Mouse (Mus musculus): ENCODE measurements around the gene Prss53. TPM values are rescaled to one million over a fixed set of nuclear protein-coding genes. Genes with fewer than 3 reads are reported as not detected.
"Not testable (repeated sequence)": the region's sequence is repeated elsewhere in the genome, so short reads cannot be mapped to it uniquely, and the experiment has no call there.

The Prss53 gene
- total and polyA plus RNA-seq, 3 experiments: 0.15 to 0.77 TPM; not detected in 1

DNA sequence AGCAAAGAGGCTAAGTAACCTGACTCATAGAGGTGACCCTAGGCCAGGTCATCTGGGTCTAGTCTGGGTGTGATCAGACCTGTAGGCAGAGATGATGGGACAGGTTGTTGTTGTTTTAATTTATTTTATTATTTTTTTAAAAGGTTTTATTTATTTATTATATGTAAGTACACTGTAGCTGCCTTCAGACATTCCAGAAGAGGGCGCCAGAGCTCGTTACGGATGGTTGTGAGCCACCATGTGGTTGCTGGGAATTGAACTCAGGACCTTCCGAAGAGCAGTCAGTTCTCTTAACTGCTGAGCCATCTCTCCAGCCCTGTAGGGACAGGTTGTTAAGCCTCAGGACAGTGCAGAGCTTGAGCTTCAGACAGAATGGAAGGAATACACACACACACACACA, 52.9 kb downstream of the Prss53 start:
- peak in 2 of 3 experiments; percentile 10 to 34; a peak in 3 of 6 replicates for TF ChIP-seq CTCF (IDR thresholded peaks at IDR 0.05 in 2 of 3, conservative IDR thresholded peaks at IDR 0.05 in 1 of 3; ENCODE audit: control insufficient read depth in 1 of 3, insufficient read depth in 1 of 3, low read depth in 2 of 3, low read length in 3 of 3, poor library complexity in 1 of 3, severe bottlenecking in 1 of 3)
- not testable (repeated sequence) for H3K9ac ChIP-seq (ENCODE audit: control insufficient read depth, low read depth, low read length, poor library complexity, severe bottlenecking); H3K9me3 ChIP-seq (replicated peaks; ENCODE audit: insufficient read depth, low read length); H3K27ac ChIP-seq (ENCODE audit: control insufficient read depth, low read depth, low read length); H3K27me3 ChIP-seq (ENCODE audit: control insufficient read depth in 1 of 2, insufficient read depth in 2 of 2, low read length in 2 of 2); H3K79me2 ChIP-seq (ENCODE audit: control insufficient read depth, insufficient read depth, low read length, poor library complexity); H3K4me3 ChIP-seq (ENCODE audit: control insufficient read depth in 1 of 2, insufficient read depth in 1 of 2, low read depth in 2 of 2, low read length in 2 of 2); H3K4me1 ChIP-seq (ENCODE audit: control insufficient read depth in 1 of 2, insufficient read depth in 2 of 2, low read length in 2 of 2); H3K36me3 ChIP-seq (ENCODE audit: control insufficient read depth in 1 of 2, insufficient read depth in 2 of 2, low read length in 2 of 2)
- peak; percentile 35 for DNase-seq (ENCODE audit: low read depth, low spot score)

DNA sequence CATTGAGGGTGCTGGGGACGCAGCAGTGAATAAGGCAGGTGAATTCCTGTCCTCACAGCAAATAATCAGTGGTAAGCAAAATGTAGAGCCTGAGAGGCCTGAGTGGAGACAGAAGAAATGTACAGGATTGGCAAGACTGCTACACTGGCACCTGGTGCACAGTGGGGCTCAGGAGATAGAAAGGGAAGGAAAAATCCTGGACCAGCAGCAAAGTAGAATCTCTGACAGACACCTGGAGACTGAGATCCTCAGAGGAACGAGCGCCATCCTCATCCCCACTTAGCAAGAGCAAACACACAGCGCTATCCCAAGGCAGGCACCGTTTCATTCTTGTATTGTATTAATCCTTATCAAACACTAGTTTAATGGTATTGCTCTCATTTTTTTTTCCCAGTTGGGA, 53.3 kb downstream of the Prss53 start:
- H3K4me3 ChIP-seq (ENCODE audit: control insufficient read depth in 1 of 2, insufficient read depth in 1 of 2, low read depth in 2 of 2, low read length in 2 of 2): no peak overlapping the region
- TF ChIP-seq GATA1 (IDR thresholded peaks at IDR 0.05; ENCODE audit: low read depth, low read length) (no peak), ZMIZ1 (IDR thresholded peaks at IDR 0.05; ENCODE audit: low read depth, low read length) (no peak), KAT2A (conservative IDR thresholded peaks at IDR 0.05; ENCODE audit: low read depth, low read length) (no peak), JUND (IDR thresholded peaks at IDR 0.05; ENCODE audit: low read depth, low read length) (no peak), GABPA (IDR thresholded peaks at IDR 0.05; ENCODE audit: low read depth, low read length) (no peak), POLR2AphosphoS5 (IDR thresholded peaks at IDR 0.05; ENCODE audit: borderline replicate concordance, low read depth, low read length) (no peak), E2F4 (IDR thresholded peaks at IDR 0.05; ENCODE audit: borderline replicate concordance, low read depth, low read length) (no peak), RAD21 (IDR thresholded peaks at IDR 0.05; ENCODE audit: low read depth, low read length) (no peak), ZKSCAN1 (IDR thresholded peaks at IDR 0.05; ENCODE audit: low read depth, low read length) (no peak)
- no peaks in the 10 kb centered on the region; a peak in 3 of 4 replicates for H3K27me3 ChIP-seq (ENCODE audit: control insufficient read depth in 1 of 2, insufficient read depth in 2 of 2, low read length in 2 of 2)
- H3K9ac ChIP-seq (ENCODE audit: control insufficient read depth, low read depth, low read length, poor library complexity, severe bottlenecking): no peak overlapping the region
- no peak for DNase-seq (ENCODE audit: low read depth, low spot score)
- H3K27ac ChIP-seq (ENCODE audit: control insufficient read depth, low read depth, low read length): no peak overlapping the region
- peaks cover 7% of the 10 kb centered on the region; the same call in 1 of the 2 replicates for H3K79me2 ChIP-seq (ENCODE audit: control insufficient read depth, insufficient read depth, low read length, poor library complexity)
- H3K4me1 ChIP-seq (ENCODE audit: control insufficient read depth in 1 of 2, insufficient read depth in 2 of 2, low read length in 2 of 2): 0 out of 4 replicates have a peak, but pooled peaks cover 0 to 6% of the 10 kb centered on the region in 2 experiments
- H3K9me3 ChIP-seq (replicated peaks; ENCODE audit: insufficient read depth, low read length): no peaks in the 10 kb centered on the region
- H3K36me3 ChIP-seq (ENCODE audit: control insufficient read depth in 1 of 2, insufficient read depth in 2 of 2, low read length in 2 of 2): 0 out of 4 replicates have a peak, but pooled peaks cover 0 to 4% of the 10 kb centered on the region in 2 experiments

Other genes with a start within 250 kb of the Prss53 start
- gene Bcl7c, start 182.0 kb downstream of the Prss53 start, total RNA-seq (2012; rRNA removed): 54.9 and 72.4 TPM in 2 replicates
- 10 to 100 TPM in 1 of 2 experiments, not detected in 1; 98.4 TPM for gene Bcl7c, start 182.0 kb downstream of the Prss53 start, polyA plus RNA-seq (2012; ENCODE audit: insufficient read depth in 1 of 2, insufficient read length in 2 of 2, low read depth in 1 of 2, low replicate concordance in 2 of 2, missing spikeins in 1 of 2)
- gene Ctf1, start 178.2 kb downstream of the Prss53 start, total RNA-seq (2012; rRNA removed): 1.9 and 2.8 TPM in 2 replicates
- 1 to 10 TPM in 1 of 2 experiments, not detected in 1; 7.2 TPM for gene Ctf1, start 178.2 kb downstream of the Prss53 start, polyA plus RNA-seq (2012; ENCODE audit: insufficient read depth in 1 of 2, insufficient read length in 2 of 2, low read depth in 1 of 2, low replicate concordance in 2 of 2, missing spikeins in 1 of 2)
- gene Ctf2, start 158.8 kb downstream of the Prss53 start, total RNA-seq (2012; rRNA removed): 0.36 and 0.39 TPM in 2 replicates
- 1 to 10 TPM in 1 of 2 experiments, not detected in 1; 1.0 TPM for gene Ctf2, start 158.8 kb downstream of the Prss53 start, polyA plus RNA-seq (2012; ENCODE audit: insufficient read depth in 1 of 2, insufficient read length in 2 of 2, low read depth in 1 of 2, low replicate concordance in 2 of 2, missing spikeins in 1 of 2)
- 37.7 and 46.7 TPM in 2 replicates for gene Fbxl19, start 146.4 kb downstream of the Prss53 start, total RNA-seq (2012; rRNA removed)
- gene Fbxl19, start 146.4 kb downstream of the Prss53 start, polyA plus RNA-seq (2012; ENCODE audit: insufficient read depth in 1 of 2, insufficient read length in 2 of 2, low read depth in 1 of 2, low replicate concordance in 2 of 2, missing spikeins in 1 of 2): 10 to 100 TPM in 1 of 2 experiments, not detected in 1; 58.3 TPM
- gene Orai3, start 121.2 kb downstream of the Prss53 start, total RNA-seq (2012; rRNA removed): 31.4 and 37.5 TPM in 2 replicates
- gene Orai3, start 121.2 kb downstream of the Prss53 start, polyA plus RNA-seq (2012; ENCODE audit: insufficient read depth in 1 of 2, insufficient read length in 2 of 2, low read depth in 1 of 2, low replicate concordance in 2 of 2, missing spikeins in 1 of 2): 10 to 100 TPM in 1 of 2 experiments, not detected in 1; 47.2 TPM
- gene Setd1a, start 114.3 kb downstream of the Prss53 start, total RNA-seq (2012; rRNA removed): 9.2 and 10.3 TPM in 2 replicates
- 10 to 100 TPM in 1 of 2 experiments, not detected in 1; 55.9 TPM for gene Setd1a, start 114.3 kb downstream of the Prss53 start, polyA plus RNA-seq (2012; ENCODE audit: insufficient read depth in 1 of 2, insufficient read length in 2 of 2, low read depth in 1 of 2, low replicate concordance in 2 of 2, missing spikeins in 1 of 2)
- 0.73 and 0.88 TPM in 2 replicates for gene Gm49388, start 105.4 kb downstream of the Prss53 start, total RNA-seq (2012; rRNA removed)
- gene Gm49388, start 105.4 kb downstream of the Prss53 start, polyA plus RNA-seq (2012; ENCODE audit: insufficient read depth in 1 of 2, insufficient read length in 2 of 2, low read depth in 1 of 2, low replicate concordance in 2 of 2, missing spikeins in 1 of 2): 1 to 10 TPM in 1 of 2 experiments, not detected in 1; 1.3 TPM
- 0.59 and 1.4 TPM in 2 replicates for gene Hsd3b7, start 90.4 kb downstream of the Prss53 start, total RNA-seq (2012; rRNA removed)
- under 1 TPM in 1 of 2 experiments, not detected in 1; 0.75 TPM for gene Hsd3b7, start 90.4 kb downstream of the Prss53 start, polyA plus RNA-seq (2012; ENCODE audit: insufficient read depth in 1 of 2, insufficient read length in 2 of 2, low read depth in 1 of 2, low replicate concordance in 2 of 2, missing spikeins in 1 of 2)
- 44.4 and 47.8 TPM in 2 replicates for gene Stx4a, start 66.7 kb downstream of the Prss53 start, total RNA-seq (2012; rRNA removed)
- 100 to 1,000 TPM in 1 of 2 experiments, not detected in 1; 121 TPM for gene Stx4a, start 66.7 kb downstream of the Prss53 start, polyA plus RNA-seq (2012; ENCODE audit: insufficient read depth in 1 of 2, insufficient read length in 2 of 2, low read depth in 1 of 2, low replicate concordance in 2 of 2, missing spikeins in 1 of 2)
- 0.03 and 0.15 TPM in 2 replicates for gene Stx1b, start 66.4 kb downstream of the Prss53 start, total RNA-seq (2012; rRNA removed)
- under 1 TPM in 1 of 2 experiments, not detected in 1; 0.56 TPM for gene Stx1b, start 66.4 kb downstream of the Prss53 start, polyA plus RNA-seq (2012; ENCODE audit: insufficient read depth in 1 of 2, insufficient read length in 2 of 2, low read depth in 1 of 2, low replicate concordance in 2 of 2, missing spikeins in 1 of 2)
- 30.1 and 35.8 TPM in 2 replicates for gene Zfp646, start 14.7 kb downstream of the Prss53 start, total RNA-seq (2012; rRNA removed)
- 10 to 100 TPM in 1 of 2 experiments, not detected in 1; 38.2 TPM for gene Zfp646, start 14.7 kb downstream of the Prss53 start, polyA plus RNA-seq (2012; ENCODE audit: insufficient read depth in 1 of 2, insufficient read length in 2 of 2, low read depth in 1 of 2, low replicate concordance in 2 of 2, missing spikeins in 1 of 2)
- 7.7 and 9.1 TPM in 2 replicates for gene Zfp668, start 14.1 kb downstream of the Prss53 start, total RNA-seq (2012; rRNA removed)
- 10 to 100 TPM in 1 of 2 experiments, not detected in 1; 15.6 TPM for gene Zfp668, start 14.1 kb downstream of the Prss53 start, polyA plus RNA-seq (2012; ENCODE audit: insufficient read depth in 1 of 2, insufficient read length in 2 of 2, low read depth in 1 of 2, low replicate concordance in 2 of 2, missing spikeins in 1 of 2)
- gene Gm21974, start 4.5 kb upstream of the Prss53 start, total RNA-seq (2012; rRNA removed): not detected in 2 replicates
- not detected for gene Gm21974, start 4.5 kb upstream of the Prss53 start, polyA plus RNA-seq (2012; ENCODE audit: insufficient read depth in 1 of 2, insufficient read length in 2 of 2, low read depth in 1 of 2, low replicate concordance in 2 of 2, missing spikeins in 1 of 2)
- gene Vkorc1, start 4.6 kb upstream of the Prss53 start, total RNA-seq (2012; rRNA removed): 28.7 and 36.2 TPM in 2 replicates
- gene Vkorc1, start 4.6 kb upstream of the Prss53 start, polyA plus RNA-seq (2012; ENCODE audit: insufficient read depth in 1 of 2, insufficient read length in 2 of 2, low read depth in 1 of 2, low replicate concordance in 2 of 2, missing spikeins in 1 of 2): 10 to 100 TPM in 1 of 2 experiments, not detected in 1; 66.4 TPM
- 32.6 and 35.0 TPM in 2 replicates for gene Bckdk, start 13.1 kb upstream of the Prss53 start, total RNA-seq (2012; rRNA removed)
- 100 to 1,000 TPM in 1 of 2 experiments, not detected in 1; 126 TPM for gene Bckdk, start 13.1 kb upstream of the Prss53 start, polyA plus RNA-seq (2012; ENCODE audit: insufficient read depth in 1 of 2, insufficient read length in 2 of 2, low read depth in 1 of 2, low replicate concordance in 2 of 2, missing spikeins in 1 of 2)
- gene Kat8, start 21.5 kb upstream of the Prss53 start, total RNA-seq (2012; rRNA removed): 40.3 and 45.8 TPM in 2 replicates
- gene Kat8, start 21.5 kb upstream of the Prss53 start, polyA plus RNA-seq (2012; ENCODE audit: insufficient read depth in 1 of 2, insufficient read length in 2 of 2, low read depth in 1 of 2, low replicate concordance in 2 of 2, missing spikeins in 1 of 2): 10 to 100 TPM in 1 of 2 experiments, not detected in 1; 39.5 TPM
- 0.12 TPM in 1 of 2 replicates, not detected in the other for gene Prss8, start 39.1 kb upstream of the Prss53 start, total RNA-seq (2012; rRNA removed)
- gene Prss8, start 39.1 kb upstream of the Prss53 start, polyA plus RNA-seq (2012; ENCODE audit: insufficient read depth in 1 of 2, insufficient read length in 2 of 2, low read depth in 1 of 2, low replicate concordance in 2 of 2, missing spikeins in 1 of 2): under 1 TPM in 1 of 2 experiments, not detected in 1; 0.21 TPM
- 1.7 and 1.9 TPM in 2 replicates for gene Prss36, start 55.8 kb upstream of the Prss53 start, total RNA-seq (2012; rRNA removed)
- gene Prss36, start 55.8 kb upstream of the Prss53 start, polyA plus RNA-seq (2012; ENCODE audit: insufficient read depth in 1 of 2, insufficient read length in 2 of 2, low read depth in 1 of 2, low replicate concordance in 2 of 2, missing spikeins in 1 of 2): 1 to 10 TPM in 1 of 2 experiments, not detected in 1; 5.1 TPM
- gene Fus, start 76.5 kb upstream of the Prss53 start, total RNA-seq (2012; rRNA removed): 49.7 and 60.5 TPM in 2 replicates
- 100 to 1,000 TPM; 346 to 848 TPM for gene Fus, start 76.5 kb upstream of the Prss53 start, polyA plus RNA-seq (2012; ENCODE audit: insufficient read depth in 1 of 2, insufficient read length in 2 of 2, low read depth in 1 of 2, low replicate concordance in 2 of 2, missing spikeins in 1 of 2)
- gene Pycard, start 102.9 kb upstream of the Prss53 start, total RNA-seq (2012; rRNA removed): 0.10 and 0.12 TPM in 2 replicates
- under 1 TPM in 1 of 2 experiments, not detected in 1; 0.24 TPM for gene Pycard, start 102.9 kb upstream of the Prss53 start, polyA plus RNA-seq (2012; ENCODE audit: insufficient read depth in 1 of 2, insufficient read length in 2 of 2, low read depth in 1 of 2, low replicate concordance in 2 of 2, missing spikeins in 1 of 2)
- 0.13 and 0.19 TPM in 2 replicates for gene Trim72, start 113.0 kb upstream of the Prss53 start, total RNA-seq (2012; rRNA removed)
- under 1 TPM in 1 of 2 experiments, not detected in 1; 0.14 TPM for gene Trim72, start 113.0 kb upstream of the Prss53 start, polyA plus RNA-seq (2012; ENCODE audit: insufficient read depth in 1 of 2, insufficient read length in 2 of 2, low read depth in 1 of 2, low replicate concordance in 2 of 2, missing spikeins in 1 of 2)
- not detected in 2 replicates for gene Itgam, start 171.7 kb upstream of the Prss53 start, total RNA-seq (2012; rRNA removed)
- not detected for gene Itgam, start 171.7 kb upstream of the Prss53 start, polyA plus RNA-seq (2012; ENCODE audit: insufficient read depth in 1 of 2, insufficient read length in 2 of 2, low read depth in 1 of 2, low replicate concordance in 2 of 2, missing spikeins in 1 of 2)
- gene Gm49368, start 171.7 kb upstream of the Prss53 start, total RNA-seq (2012; rRNA removed): not detected in 2 replicates
- not detected for gene Gm49368, start 171.7 kb upstream of the Prss53 start, polyA plus RNA-seq (2012; ENCODE audit: insufficient read depth in 1 of 2, insufficient read length in 2 of 2, low read depth in 1 of 2, low replicate concordance in 2 of 2, missing spikeins in 1 of 2)
- gene Itgax, start 238.6 kb upstream of the Prss53 start, total RNA-seq (2012; rRNA removed): 0.08 TPM in 1 of 2 replicates, not detected in the other
- under 1 TPM in 1 of 2 experiments, not detected in 1; 0.01 TPM for gene Itgax, start 238.6 kb upstream of the Prss53 start, polyA plus RNA-seq (2012; ENCODE audit: insufficient read depth in 1 of 2, insufficient read length in 2 of 2, low read depth in 1 of 2, low replicate concordance in 2 of 2, missing spikeins in 1 of 2)

All from MEL (cell line).